Mouse (Mus musculus) kidney, postnatal 0 days (tissue): Measurements from ENCODE around the gene Mapk7. TPM values are rescaled to one million over a fixed set of nuclear protein-coding genes. Genes with fewer than 3 reads are reported as not detected.

Experiments
- ATAC-seq: fragments of 200-750 bp; cut with Nextera tagmentation; replicated peaks from 2 replicates; pipeline ENCODE4 v1.8.0; 2017; ENCODE audit warnings: low read depth, moderate number of reproducible peaks, moderate TSS enrichment, moderate library complexity; ENCODE audit not compliant: low FRiP score
- DNase-seq: peaks from one replicate; pipeline ENCODE4 v3.0.0-alpha.2; 2016; ENCODE audit warnings: low spot score
- H3K27ac ChIP-seq: fragments of 300-500 bp; sonication (generic); 2 replicates; pipeline ENCODE4 v1.5.1; 2014; ENCODE audit warnings: mild to moderate bottlenecking
- H3K27me3 ChIP-seq: fragments of 300-500 bp; sonication (generic); 2 replicates; pipeline ENCODE4 v1.6.1; 2014; ENCODE audit warnings: low read length, mixed read lengths; ENCODE audit not compliant: insufficient read depth
- H3K36me3 ChIP-seq: fragments of 300-500 bp; sonication (generic); 2 replicates; pipeline ENCODE4 v1.6.1; 2014; ENCODE audit warnings: low read length, mixed read lengths; ENCODE audit not compliant: insufficient read depth
- H3K4me1 ChIP-seq: fragments of 300-500 bp; sonication (generic); replicated peaks from 2 replicates; pipeline ENCODE4 v1.6.1; 2014; ENCODE audit warnings: antibody characterized with exemption, low read length, mixed read lengths; ENCODE audit not compliant: insufficient read depth
- H3K4me2 ChIP-seq: fragments of 300-500 bp; sonication (generic); 2 replicates; pipeline ENCODE4 v1.6.1; 2014; ENCODE audit warnings: mild to moderate bottlenecking, low read length, moderate library complexity, mixed read lengths
- H3K4me3 ChIP-seq: fragments of 300-500 bp; sonication (generic); replicated peaks from 2 replicates; pipeline ENCODE4 v1.5.1; 2014; ENCODE audit warnings: low read depth, low read length
- H3K9ac ChIP-seq: fragments of 300-500 bp; sonication (generic); 2 replicates; pipeline ENCODE4 v1.6.1; 2014; ENCODE audit warnings: low read depth, low read length
- H3K9me3 ChIP-seq: fragments of 300-500 bp; sonication (generic); replicated peaks from 2 replicates; pipeline ENCODE4 v1.6.1; 2016; ENCODE audit warnings: low read length, inconsistent platforms, mixed read lengths
- CTCF ChIP-seq: IDR thresholded peaks from 2 replicates; pipeline ENCODE4 v1.5.1; 2016; ENCODE audit warnings: antibody characterized with exemption, low read depth, mild to moderate bottlenecking, moderate library complexity
- WGBS: fragments of 180-500 bp; shearing (Covaris S2); extraction: QIAGEN DNeasy Blood & Tissue Kit; methylation state at CpG from one replicate; pipeline ENCODE4 v1.1.7; 2014; 5-methylcytosine and 5-hydroxymethylcytosine counted together
- polyA plus RNA-seq: library from polyadenylated mRNA; unstranded; fragments of >200 nt; fragmentation: Nextera tagmentation; extraction: Ambion mirVana; gene quantifications from 2 replicates; pipeline ENCODE4 v1.2.1, GENCODE M21; 2015

The Mapk7 gene
- polyA plus RNA-seq, 1 experiment from 2014 or later, result 30.9 TPM

GRCm38 (mm10) chr11:61495528-61495927 is 1.3 kb upstream of the Mapk7 start:
- DNase-seq (no peak), ATAC-seq (no peak)
- Histone ChIP-seq H3K9me3 (no peaks in the 10 kb centered on the region), H3K9ac (no peak overlapping the region), H3K4me2 (no peak overlapping the region), H3K4me3 (no peak overlapping the region), H3K4me1 (peaks cover 5% of the 10 kb centered on the region; the same call in 1 of the 2 replicates), H3K36me3 (peaks cover 7% of the 10 kb centered on the region; the same call in 1 of the 2 replicates), H3K27me3 (no peaks in the 10 kb centered on the region), H3K27ac (no peak overlapping the region)
- 71% methylated on average over 2 of the region's 2 CpGs for WGBS
- TF ChIP-seq CTCF, result no peak

GRCm38 (mm10) chr11:61493525-61494128 is 579 bp downstream of the Mapk7 start:
- Histone ChIP-seq H3K9ac (peak overlapping the region; percentile 84), H3K36me3 (peaks cover 22% of the 10 kb centered on the region), H3K4me1 (peaks cover 5% of the 10 kb centered on the region; the same call in 1 of the 2 replicates), H3K27me3 (no peaks in the 10 kb centered on the region), H3K4me3 (peak overlapping the region; percentile 77), H3K9me3 (no peaks in the 10 kb centered on the region), H3K27ac (peak overlapping the region; percentile 89), H3K4me2 (peak overlapping the region; percentile 68)
- DNase-seq (no peak), ATAC-seq (peak; percentile 58)
- no peak for TF ChIP-seq CTCF
- under 1% methylated on average over 50 of the region's 50 CpGs for WGBS

GRCm38 (mm10) chr11:61492749-61493401 is 1.3 kb downstream of the Mapk7 start:
- peak overlapping the region; percentile 89; the same call in 1 of the 2 replicates for H3K27ac ChIP-seq
- ATAC-seq (no peak), DNase-seq (no peak)

GRCm38 (mm10) chr11:61490944-61491520 is 3.2 kb downstream of the Mapk7 start:
- Histone ChIP-seq H3K4me3 (no peak overlapping the region), H3K36me3 (peaks cover 28% of the 10 kb centered on the region), H3K4me2 (no peak overlapping the region), H3K9me3 (no peaks in the 10 kb centered on the region), H3K27ac (no peak overlapping the region), H3K4me1 (peaks cover 5% of the 10 kb centered on the region), H3K27me3 (no peaks in the 10 kb centered on the region), H3K9ac (no peak overlapping the region)
- ATAC-seq, result no peak
- no peak for TF ChIP-seq CTCF
- WGBS, result 88% methylated on average over 22 of the region's 22 CpGs
- DNase-seq, result no peak

More at GRCm38 (mm10) chr11:61492749-61493401, 1.3 kb downstream of the Mapk7 start:
- H3K4me3 ChIP-seq, result peak overlapping the region; percentile 77
- H3K4me1 ChIP-seq, result peaks cover 5% of the 10 kb centered on the region
- no peaks in the 10 kb centered on the region for H3K27me3 ChIP-seq
- TF ChIP-seq CTCF, result no peak
- peak overlapping the region; percentile 68 for H3K4me2 ChIP-seq
- peak overlapping the region; percentile 84; the same call in 1 of the 2 replicates for H3K9ac ChIP-seq
- H3K9me3 ChIP-seq, result no peaks in the 10 kb centered on the region
- H3K36me3 ChIP-seq, result peaks cover 28% of the 10 kb centered on the region
- 69% methylated on average over 12 of the region's 12 CpGs for WGBS

- peaks cover 28% of the 10 kb centered on the region for H3K36me3 ChIP-seq
- H3K9ac ChIP-seq, result no peak overlapping the region
- TF ChIP-seq CTCF, result no peak
- ATAC-seq (no peak), DNase-seq (no peak)
- no peak overlapping the region for H3K4me2 ChIP-seq
- no peak overlapping the region for H3K4me3 ChIP-seq
- no peaks in the 10 kb centered on the region for H3K27me3 ChIP-seq
- WGBS, result 92% methylated on average over 8 of the region's 8 CpGs
- no peak overlapping the region for H3K27ac ChIP-seq
- H3K9me3 ChIP-seq, result no peaks in the 10 kb centered on the region
- peaks cover 7% of the 10 kb centered on the region for H3K4me1 ChIP-seq
These were observed 4.3 kb downstream of the Mapk7 start for GRCm38 (mm10) chr11:61489874-61490273.

GRCm38 (mm10) chr11:61489085-61489484 is 5.1 kb downstream of the Mapk7 start:
- ATAC-seq (no peak), DNase-seq (no peak)
- no peak overlapping the region for H3K4me2 ChIP-seq
- no peak overlapping the region for H3K4me3 ChIP-seq
- no peaks in the 10 kb centered on the region for H3K27me3 ChIP-seq
- peaks cover 28% of the 10 kb centered on the region for H3K36me3 ChIP-seq
- no peak overlapping the region for H3K9ac ChIP-seq
- 64% methylated on average over 2 of the region's 2 CpGs for WGBS
- H3K9me3 ChIP-seq, result no peaks in the 10 kb centered on the region
- no peak overlapping the region for H3K27ac ChIP-seq
- peaks cover 15% of the 10 kb centered on the region; the same call in 1 of the 2 replicates for H3K4me1 ChIP-seq
- no peak for TF ChIP-seq CTCF
